9 mouse cellular contexts compared by ENCODE assay signal in the genomic region with DNA sequence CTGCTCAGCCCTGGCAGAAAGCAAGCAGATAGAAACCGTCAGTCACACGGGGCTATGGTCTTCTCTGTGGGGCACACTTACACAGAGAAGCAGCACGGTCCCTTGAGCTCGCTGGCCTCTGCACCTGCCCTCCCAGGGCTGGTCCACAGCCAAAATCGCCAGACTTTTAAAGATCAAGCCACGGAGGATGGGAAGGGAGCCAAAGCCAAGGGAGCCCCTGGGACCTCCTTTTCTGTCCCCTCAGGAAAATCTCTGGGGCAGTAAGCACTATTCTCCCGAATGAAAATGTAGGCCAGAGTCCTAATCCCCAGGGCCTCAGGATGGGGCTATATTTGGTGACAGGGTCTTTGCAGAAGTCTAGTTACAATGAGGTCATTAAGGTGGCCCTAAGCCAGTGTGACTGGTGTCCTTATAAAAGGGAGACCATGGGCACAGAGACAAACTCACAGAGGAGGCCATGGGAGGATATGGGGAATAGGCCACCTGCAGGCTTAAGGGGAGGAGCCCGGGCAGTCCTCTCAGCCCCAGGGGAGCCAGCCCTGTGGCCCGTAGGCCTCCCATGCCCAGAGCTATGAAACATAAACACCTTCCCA. TPM values are rescaled to one million over a fixed set of nuclear protein-coding genes. Genes with fewer than 3 reads are reported as not detected.
DNase-seq lines count a peak whose midpoint lies in the region; ATAC-seq lines count a peak whose summit lies in the region.
"Had no signal": no experiment of that assay in that cellular context is flagged by ENCODE, and none has a peak within 500 bp of the region (broad histone marks: within the 10 kb centered on the region; RNA-seq: fewer than 3 reads in every experiment).

No protein-coding gene starts in this region.

- peak overlapping the region; percentile 45; the same call in 1 of the 2 replicates for H3K9ac ChIP-seq in forebrain, embryonic 14.5 days (ENCODE audit: low read length)
- H3K9ac ChIP-seq in hindbrain, embryonic 13.5 days: peak overlapping the region; percentile 43; the same call in 1 of the 2 replicates
- peak overlapping the region; percentile 47 for H3K9ac ChIP-seq in midbrain, embryonic 11.5 days (ENCODE audit: low read length)
- H3K9ac ChIP-seq: lung, embryonic 15.5 days had no signal

- DNase-seq in adrenal gland, adult 2 months: peak; percentile 45
- DNase-seq in adrenal gland, postnatal 4 days (ENCODE audit: low spot score in 2 of 2): no peak
- peak; percentile 76 for DNase-seq in forebrain, embryonic 14.5 days (ENCODE audit: low spot score)
- DNase-seq in midbrain, embryonic 11.5 days (ENCODE audit: low spot score, missing footprints): peak; percentile 91
- DNase-seq in urinary bladder, postnatal 36 days (ENCODE audit: low spot score in 2 of 2): no peak
- no peak for DNase-seq in left cerebral cortex, adult 18-20 months (ENCODE audit: low spot score in 2 of 2)

- no peaks in the 10 kb centered on the region for H3K36me3 ChIP-seq in forebrain, embryonic 14.5 days (ENCODE audit: control insufficient read depth, insufficient read depth, low read length)
- no peaks in the 10 kb centered on the region for H3K36me3 ChIP-seq in hindbrain, embryonic 13.5 days
- no peaks in the 10 kb centered on the region for H3K36me3 ChIP-seq in midbrain, embryonic 11.5 days (ENCODE audit: control insufficient read depth, insufficient read depth, low read length)
- H3K36me3 ChIP-seq: lung, embryonic 15.5 days had no signal

- H3K27ac ChIP-seq in forebrain, embryonic 14.5 days (ENCODE audit: low read depth, low read length): peak overlapping the region; percentile 91
- peak overlapping the region; percentile 90 for H3K27ac ChIP-seq in hindbrain, embryonic 13.5 days
- H3K27ac ChIP-seq in midbrain, embryonic 11.5 days (ENCODE audit: low read depth, low read length): peak overlapping the region; percentile 96
- H3K27ac ChIP-seq: lung, embryonic 15.5 days had no signal

- H3K4me2 ChIP-seq in forebrain, embryonic 14.5 days (ENCODE audit: low read length): peak overlapping the region; percentile 3; the same call in 1 of the 2 replicates
- no peak overlapping the region for H3K4me2 ChIP-seq in hindbrain, embryonic 13.5 days
- peak overlapping the region; percentile 10; the same call in 1 of the 2 replicates for H3K4me2 ChIP-seq in midbrain, embryonic 11.5 days
- H3K4me2 ChIP-seq: lung, embryonic 15.5 days had no signal

- ATAC-seq in forebrain, embryonic 14.5 days: peak; percentile 38
- peak; percentile 40 for ATAC-seq in hindbrain, embryonic 13.5 days (ENCODE audit: low FRiP score)
- ATAC-seq in midbrain, embryonic 11.5 days (ENCODE audit: low FRiP score): peak; percentile 1
- no peak for ATAC-seq in erythroblast, adult 5-6 weeks (replicated peaks; ENCODE audit: low FRiP score, poor library complexity, severe bottlenecking)

- H3K27me3 ChIP-seq in forebrain, embryonic 14.5 days (replicated peaks; ENCODE audit: control insufficient read depth, insufficient read depth, low read length): no peaks in the 10 kb centered on the region
- H3K27me3 ChIP-seq in hindbrain, embryonic 13.5 days: no peaks in the 10 kb centered on the region
- H3K27me3 ChIP-seq in midbrain, embryonic 11.5 days (ENCODE audit: control insufficient read depth, insufficient read depth, low read length): no peaks in the 10 kb centered on the region
- H3K27me3 ChIP-seq: lung, embryonic 15.5 days had no signal

- WGBS in forebrain, embryonic 14.5 days: 2% methylated on average over 9 of the region's 9 CpGs
- 11% methylated on average over 9 of the region's 9 CpGs for WGBS in hindbrain, embryonic 13.5 days
- WGBS in midbrain, embryonic 11.5 days: 20% methylated on average over 9 of the region's 9 CpGs

- H3K4me3 ChIP-seq in forebrain, embryonic 14.5 days (ENCODE audit: low read depth, low read length): no peak overlapping the region
- no peak overlapping the region for H3K4me3 ChIP-seq in hindbrain, embryonic 13.5 days
- H3K4me3 ChIP-seq in midbrain, embryonic 11.5 days (ENCODE audit: low read depth, low read length): no peak overlapping the region
- H3K4me3 ChIP-seq: lung, embryonic 15.5 days had no signal

- peaks cover 57% of the 10 kb centered on the region for H3K4me1 ChIP-seq in forebrain, embryonic 14.5 days (ENCODE audit: control insufficient read depth, insufficient read depth, low read length)
- H3K4me1 ChIP-seq in hindbrain, embryonic 13.5 days (replicated peaks): peaks cover 73% of the 10 kb centered on the region
- H3K4me1 ChIP-seq in midbrain, embryonic 11.5 days (ENCODE audit: control insufficient read depth, insufficient read depth, low read length): peaks cover 61% of the 10 kb centered on the region

- no peaks in the 10 kb centered on the region for H3K9me3 ChIP-seq in forebrain, embryonic 14.5 days (replicated peaks; ENCODE audit: control insufficient read depth, low read length)
- H3K9me3 ChIP-seq in hindbrain, embryonic 13.5 days: no peaks in the 10 kb centered on the region
- H3K9me3 ChIP-seq in midbrain, embryonic 11.5 days (ENCODE audit: control insufficient read depth, low read length): no peaks in the 10 kb centered on the region
- H3K9me3 ChIP-seq: lung, embryonic 15.5 days had no signal

RNA-seq across cellular contexts. Expression of a gene that starts 53.9 kb away (rescaled TPM):
- total RNA-seq in adrenal gland, adult 2 months (2021): 10 to 100 TPM; 46.9 to 64.0 TPM
- 11.1 and 11.4 TPM in 2 replicates for polyA plus RNA-seq in adrenal gland, adult 2 months (2012; rRNA removed)
- total RNA-seq in adrenal gland, postnatal 4 days (2021): 10 to 100 TPM; 65.3 to 81.1 TPM
- polyA plus RNA-seq in forebrain, embryonic 14.5 days (2014; fragmentation: Nextera tagmentation; extraction: Ambion mirVana): 44.3 and 49.9 TPM in 2 replicates
- 49.9 and 52.8 TPM in 2 replicates for polyA plus RNA-seq in hindbrain, embryonic 13.5 days (2015; fragmentation: Nextera tagmentation; extraction: Ambion mirVana)
- polyA plus RNA-seq in midbrain, embryonic 11.5 days (2014; fragmentation: Nextera tagmentation; extraction: Ambion mirVana): 66.9 and 76.6 TPM in 2 replicates
- total RNA-seq in erythroblast, adult 5-6 weeks (2015; ENCODE audit: low replicate concordance): 18.2 and 26.9 TPM in 2 replicates
- 0.51 and 21.3 TPM in 2 replicates for total RNA-seq in erythroblast, adult 5-6 weeks (2017; ENCODE audit: low replicate concordance)
- total RNA-seq in left cerebral cortex, adult 18-20 months (2021): 10 to 100 TPM; 51.5 to 60.6 TPM

Comparison
In these comparisons a context has a peak if more than half of its experiments do, and no peak if none do; other contexts are left out.
1. DNase-seq: peak in adrenal gland, adult 2 months (single experiment), forebrain, embryonic 14.5 days (single experiment) and midbrain, embryonic 11.5 days (single experiment); none in adrenal gland, postnatal 4 days (0 of 2), urinary bladder, postnatal 36 days (0 of 2) and left cerebral cortex, adult 18-20 months (0 of 2).
2. Peak in every context shown above with its lines, with median percentiles within 50 percentile points of each other: H3K27ac ChIP-seq and H3K9ac ChIP-seq.